Comparison of ENCODE assay signal across 8 mouse cellular contexts in genomic region chr10:75486086-75486979, GRCm38 (mm10). TPM values are rescaled to one million over a fixed set of nuclear protein-coding genes. Genes with fewer than 3 reads are reported as not detected.
DNase-seq lines count a peak whose midpoint lies in the region; ATAC-seq and TF ChIP-seq lines count a peak whose summit lies in the region.

No protein-coding gene starts in this region.

- H3K27me3 ChIP-seq in midbrain, embryonic 10.5 days (ENCODE audit: low read depth, poor library complexity, severe bottlenecking) = no peaks in the 10 kb centered on the region
- no peaks in the 10 kb centered on the region for H3K27me3 ChIP-seq in midbrain, embryonic 16.5 days (ENCODE audit: control insufficient read depth, insufficient read depth, low read depth, low read length)
- H3K27me3 ChIP-seq in intestine, postnatal 0 days (replicated peaks; ENCODE audit: control insufficient read depth, insufficient read depth, low read length) = no peaks in the 10 kb centered on the region

- H3K9ac ChIP-seq in midbrain, embryonic 16.5 days (ENCODE audit: low read depth, low read length) = no peak overlapping the region
- no peak overlapping the region for H3K9ac ChIP-seq in intestine, postnatal 0 days (ENCODE audit: low read depth, low read length)

- intact Hi-C loops in gastrocnemius, adult 2 months (cut with DNase I) = loop anchor here (1.0 to 5.0 kb wide), 3 partner anchors 170 to 304 kb away; partner anchors contain the start of gene Adora2a
- intact Hi-C loops in left cerebral cortex, postnatal 36 days (cut with DNase I) = loop anchor here (2.0 to 10.0 kb wide), 5 partner anchors 49 to 304 kb away; partner anchors contain the start of gene Adora2a

- H3K36me3 ChIP-seq in midbrain, embryonic 10.5 days = no peaks in the 10 kb centered on the region
- H3K36me3 ChIP-seq in midbrain, embryonic 16.5 days (ENCODE audit: control insufficient read depth, insufficient read depth, low read length) = no peaks in the 10 kb centered on the region
- H3K36me3 ChIP-seq in intestine, postnatal 0 days (ENCODE audit: control insufficient read depth, insufficient read depth) = no peaks in the 10 kb centered on the region

- no peak overlapping the region for H3K27ac ChIP-seq in midbrain, embryonic 10.5 days (replicated peaks)
- no peak overlapping the region for H3K27ac ChIP-seq in midbrain, embryonic 16.5 days (ENCODE audit: low read length)
- no peak overlapping the region for H3K27ac ChIP-seq in gastrocnemius, adult 2 months
- H3K27ac ChIP-seq in intestine, postnatal 0 days (ENCODE audit: low read depth, low read length) = no peak overlapping the region

- H3K4me2 ChIP-seq in midbrain, embryonic 16.5 days (ENCODE audit: low read length) = no peak overlapping the region
- H3K4me2 ChIP-seq in intestine, postnatal 0 days (replicated peaks; ENCODE audit: low read depth) = no peak overlapping the region

- no peaks in the 10 kb centered on the region for H3K4me1 ChIP-seq in midbrain, embryonic 10.5 days
- H3K4me1 ChIP-seq in midbrain, embryonic 16.5 days (ENCODE audit: control insufficient read depth, insufficient read depth, low read length) = no peaks in the 10 kb centered on the region
- no peaks in the 10 kb centered on the region for H3K4me1 ChIP-seq in intestine, postnatal 0 days (replicated peaks; ENCODE audit: control insufficient read depth, insufficient read depth, low read length)

- no peak overlapping the region for H3K4me3 ChIP-seq in midbrain, embryonic 10.5 days
- H3K4me3 ChIP-seq in midbrain, embryonic 16.5 days (ENCODE audit: low read depth, low read length) = no peak overlapping the region
- no peak overlapping the region for H3K4me3 ChIP-seq in gastrocnemius, adult 2 months
- no peak overlapping the region for H3K4me3 ChIP-seq in intestine, postnatal 0 days (ENCODE audit: low read depth, low read length)

- peak; percentile 86 for TF ChIP-seq CTCF in gastrocnemius, adult 2 months (IDR thresholded peaks at IDR 0.05)
- TF ChIP-seq CTCF in intestine, postnatal 0 days (IDR thresholded peaks at IDR 0.05; ENCODE audit: low read depth) = peak; percentile 94

- H3K9me3 ChIP-seq in midbrain, embryonic 10.5 days (replicated peaks) = no peaks in the 10 kb centered on the region
- no peaks in the 10 kb centered on the region for H3K9me3 ChIP-seq in midbrain, embryonic 16.5 days (replicated peaks; ENCODE audit: control insufficient read depth, low read length, poor library complexity, severe bottlenecking)
- no peaks in the 10 kb centered on the region for H3K9me3 ChIP-seq in intestine, postnatal 0 days (ENCODE audit: control insufficient read depth)

- peak; percentile 74 for DNase-seq in midbrain, embryonic 10.5 days (ENCODE audit: low spot score)
- DNase-seq in cerebellum, postnatal 36 days = peak; percentile 74 to 86
- peak; percentile 80 for DNase-seq in gastrocnemius, adult 2 months
- peak; percentile 63 to 71 for DNase-seq in left cerebral cortex, postnatal 36 days (ENCODE audit: low spot score in 2 of 2)
- DNase-seq in spleen, postnatal 4 days (ENCODE audit: low spot score in 2 of 2) = peak; percentile 74 to 91

- no peak; the same call in 1 of the 2 replicates for ATAC-seq in midbrain, embryonic 16.5 days
- no peak for ATAC-seq in intestine, postnatal 0 days
- ATAC-seq in monocyte, adult 5-6 weeks (replicated peaks; ENCODE audit: insufficient number of reproducible peaks, low FRiP score, low TSS enrichment, poor library complexity, severe bottlenecking) = peak; percentile 70

- WGBS in midbrain, embryonic 10.5 days = 59% methylated on average over 9 of the region's 9 CpGs
- WGBS in midbrain, embryonic 16.5 days = 52% methylated on average over 9 of the region's 9 CpGs
- WGBS in intestine, postnatal 0 days = 48% methylated on average over 9 of the region's 9 CpGs

RNA-seq across cellular contexts. Expression of gene Snrpd3, which starts 31.0 kb away (rescaled TPM):
- polyA plus RNA-seq in midbrain, embryonic 10.5 days (2016; fragmentation: Nextera tagmentation; extraction: Ambion mirVana) = 271 and 281 TPM in 2 replicates
- 125 and 136 TPM in 2 replicates for polyA plus RNA-seq in midbrain, embryonic 16.5 days (2015; fragmentation: Nextera tagmentation; extraction: Ambion mirVana)
- 10 to 100 TPM; 65.9 to 91.4 TPM for total RNA-seq in gastrocnemius, adult 2 months (2021)
- 62.6 and 63.3 TPM in 2 replicates for polyA plus RNA-seq in intestine, postnatal 0 days (2015; fragmentation: Nextera tagmentation; extraction: Ambion mirVana)
- 10 to 100 TPM; 65.9 to 68.9 TPM for total RNA-seq in left cerebral cortex, postnatal 36 days (2021)
- total RNA-seq in monocyte, adult 5-6 weeks (2017) = 46.3 to 64.6 TPM (median 59.6 TPM) in 3 replicates

RNA-seq across cellular contexts. Expression of gene Gucd1, which starts 31.4 kb away (rescaled TPM):
- polyA plus RNA-seq in midbrain, embryonic 10.5 days (2016; fragmentation: Nextera tagmentation; extraction: Ambion mirVana) = 32.1 and 35.7 TPM in 2 replicates
- polyA plus RNA-seq in midbrain, embryonic 16.5 days (2015; fragmentation: Nextera tagmentation; extraction: Ambion mirVana) = 19.7 and 20.7 TPM in 2 replicates
- total RNA-seq in gastrocnemius, adult 2 months (2021) = 10 to 100 TPM; 48.2 to 78.7 TPM
- 80.9 and 84.6 TPM in 2 replicates for polyA plus RNA-seq in intestine, postnatal 0 days (2015; fragmentation: Nextera tagmentation; extraction: Ambion mirVana)
- total RNA-seq in left cerebral cortex, postnatal 36 days (2021) = 10 to 100 TPM; 15.4 to 21.5 TPM
- total RNA-seq in monocyte, adult 5-6 weeks (2017) = 49.4 to 66.8 TPM (median 54.5 TPM) in 3 replicates
